Mouse (Mus musculus) spleen, adult 2 months (tissue): ENCODE results near the gene Eif3c. TPM values are rescaled to one million over a fixed set of nuclear protein-coding genes. Genes with fewer than 3 reads are reported as not detected.

Source experiments
- DNase-seq, 2 experiments: peaks; one replicate each; pipeline versions ENCODE4 v3.0.0 to v3.0.0-alpha.2; 2012 to 2021; ENCODE audit warnings: low spot score in 2 of 2, low read depth in 1 of 2
- H3K27ac ChIP-seq: fragments of 200-500 bp; 2 replicates; pipeline ENCODE4 v1.5.1; 2012; ENCODE audit warnings: low read length, inconsistent platforms; ENCODE audit not compliant: insufficient read depth
- H3K27me3 ChIP-seq: fragments of 200-500 bp; 2 replicates; pipeline ENCODE4 v1.6.1; 2012; ENCODE audit warnings: mild to moderate bottlenecking, moderate library complexity, low read length, inconsistent platforms; ENCODE audit not compliant: control insufficient read depth, insufficient read depth
- H3K36me3 ChIP-seq: fragments of 200-500 bp; 2 replicates; pipeline ENCODE4 v1.6.1; 2012; ENCODE audit warnings: mild to moderate bottlenecking, low read length, inconsistent platforms; ENCODE audit not compliant: control insufficient read depth, insufficient read depth
- H3K4me1 ChIP-seq: fragments of 200-500 bp; 2 replicates; pipeline ENCODE4 v1.6.1; 2011; ENCODE audit warnings: inconsistent platforms; ENCODE audit not compliant: control insufficient read depth, insufficient read depth, insufficient read length
- H3K4me3 ChIP-seq: fragments of 200-500 bp; 2 replicates; pipeline ENCODE4 v1.5.1; 2011; ENCODE audit warnings: mild to moderate bottlenecking, inconsistent platforms; ENCODE audit not compliant: insufficient read depth, insufficient read length; ENCODE audit errors: extremely low read depth
- CTCF ChIP-seq: fragments of 200-500 bp; IDR thresholded peaks from 2 replicates; pipeline ENCODE4 v1.5.1; 2011; ENCODE audit warnings: mild to moderate bottlenecking, inconsistent platforms; ENCODE audit not compliant: insufficient read depth, insufficient read length, insufficient replicate concordance; ENCODE audit errors: extremely low read depth
- POLR2A ChIP-seq: fragments of 200-500 bp; IDR thresholded peaks from 2 replicates; pipeline ENCODE4 v1.6.1; 2011; ENCODE audit warnings: low read depth, low read length, inconsistent platforms
- WGBS: fragments of 180-500 bp; shearing (Covaris S2); methylation state at CpG from one replicate; pipeline ENCODE4 v1.1.7; 2018; 5-methylcytosine and 5-hydroxymethylcytosine counted together
- polyA plus RNA-seq: library from polyadenylated mRNA; depleted of rRNA; stranded (reverse); fragments of >200 nt; gene quantifications from 2 replicates; pipeline ENCODE4 v1.2.3, GENCODE M21; 2012; rRNA removed

Eif3c gene
- polyA plus RNA-seq, 1 experiment, result 61.0 TPM

GRCm38 (mm10) chr7:126499416-126499815 is 66.8 kb downstream of the Eif3c start:
- H3K4me3 ChIP-seq, result no peak overlapping the region
- peaks cover 52% of the 10 kb centered on the region for H3K36me3 ChIP-seq
- no peaks in the 10 kb centered on the region for H3K4me1 ChIP-seq
- 95% methylated on average over 7 of the region's 7 CpGs for WGBS
- TF ChIP-seq CTCF (no peak), POLR2A (no peak)
- DNase-seq, result no peak
- H3K27ac ChIP-seq, result no peak overlapping the region
- no peaks in the 10 kb centered on the region for H3K27me3 ChIP-seq

GRCm38 (mm10) chr7:126497966-126498365 is 68.2 kb downstream of the Eif3c start:
- H3K4me1 ChIP-seq, result no peaks in the 10 kb centered on the region
- H3K36me3 ChIP-seq, result peaks cover 66% of the 10 kb centered on the region
- TF ChIP-seq CTCF (no peak), POLR2A (no peak)
- H3K27me3 ChIP-seq, result no peaks in the 10 kb centered on the region
- DNase-seq, result no peak
- no peak overlapping the region for H3K4me3 ChIP-seq
- H3K27ac ChIP-seq, result no peak overlapping the region
- WGBS, result 96% methylated on average over 12 of the region's 12 CpGs

- H3K4me3 ChIP-seq, result no peak overlapping the region
- no peaks in the 10 kb centered on the region for H3K4me1 ChIP-seq
- H3K27me3 ChIP-seq, result no peaks in the 10 kb centered on the region
- DNase-seq, result no peak
- 87% methylated on average over 5 of the region's 5 CpGs for WGBS
- H3K27ac ChIP-seq, result 0 out of 2 replicates have a peak overlapping the region, but pooled peaks have one; percentile 23
- no peak for TF ChIP-seq POLR2A
- TF ChIP-seq CTCF, result no peak
- peaks cover 78% of the 10 kb centered on the region for H3K36me3 ChIP-seq
Measured at GRCm38 (mm10) chr7:126496475-126496874, 69.7 kb downstream of the Eif3c start.

Other genes with a start within 250 kb of the Eif3c start
- 164 and 223 TPM in 2 replicates for gene Lat, start 196.8 kb downstream of the Eif3c start, polyA plus RNA-seq
- 115 and 208 TPM in 2 replicates for gene Spns1, start 189.0 kb downstream of the Eif3c start, polyA plus RNA-seq
- gene Nfatc2ip, start 169.7 kb downstream of the Eif3c start, polyA plus RNA-seq, result 9.0 and 10.7 TPM in 2 replicates
- gene Cd19, start 151.5 kb downstream of the Eif3c start, polyA plus RNA-seq, result 268 and 290 TPM in 2 replicates
- 60.3 and 73.9 TPM in 2 replicates for gene Rabep2, start 137.7 kb downstream of the Eif3c start, polyA plus RNA-seq
- 2.4 and 2.6 TPM in 2 replicates for gene Atp2a1, start 103.3 kb downstream of the Eif3c start, polyA plus RNA-seq
- 53.4 and 67.4 TPM in 2 replicates for gene Sh2b1, start 91.0 kb downstream of the Eif3c start, polyA plus RNA-seq
- gene Tufm, start 79.0 kb downstream of the Eif3c start, polyA plus RNA-seq, result 51.8 and 58.1 TPM in 2 replicates
- gene Atxn2l, start 63.0 kb downstream of the Eif3c start, polyA plus RNA-seq, result 208 and 311 TPM in 2 replicates
- gene Apobr, start 18.5 kb upstream of the Eif3c start, polyA plus RNA-seq, result 13.6 and 15.8 TPM in 2 replicates
- 105 and 118 TPM in 2 replicates for gene Cln3, start 19.4 kb upstream of the Eif3c start, polyA plus RNA-seq
- gene Il27, start 28.5 kb upstream of the Eif3c start, polyA plus RNA-seq, result 0.79 and 1.5 TPM in 2 replicates
- 28.8 and 42.3 TPM in 2 replicates for gene Nupr1, start 64.5 kb upstream of the Eif3c start, polyA plus RNA-seq
- gene Sgf29, start 82.9 kb upstream of the Eif3c start, polyA plus RNA-seq, result 31.4 and 32.3 TPM in 2 replicates
- 10.5 and 12.9 TPM in 2 replicates for gene Sult1a1, start 110.0 kb upstream of the Eif3c start, polyA plus RNA-seq
- 37.4 and 51.8 TPM in 2 replicates for gene Bola2, start 129.0 kb upstream of the Eif3c start, polyA plus RNA-seq
- 13.2 and 19.5 TPM in 2 replicates for gene Slx1b, start 129.4 kb upstream of the Eif3c start, polyA plus RNA-seq
- gene Coro1a, start 141.4 kb upstream of the Eif3c start, polyA plus RNA-seq, result 1,755 and 1,932 TPM in 2 replicates
- gene Mapk3, start 193.2 kb upstream of the Eif3c start, polyA plus RNA-seq, result 97.0 and 108 TPM in 2 replicates
- gene Gdpd3, start 199.9 kb upstream of the Eif3c start, polyA plus RNA-seq, result 7.7 and 62.7 TPM in 2 replicates
- gene Ypel3, start 210.5 kb upstream of the Eif3c start, polyA plus RNA-seq, result 393 and 605 TPM in 2 replicates
- gene Tbx6, start 215.1 kb upstream of the Eif3c start, polyA plus RNA-seq, result 16.6 and 17.9 TPM in 2 replicates
- 175 and 184 TPM in 2 replicates for gene Ppp4c, start 226.1 kb upstream of the Eif3c start, polyA plus RNA-seq
- 0.30 and 0.62 TPM in 2 replicates for gene Fam57b, start 231.3 kb upstream of the Eif3c start, polyA plus RNA-seq